Mouse (Mus musculus) brain, embryonic 18.5 days (tissue): Measurements from ENCODE around the gene Exoc4.

Experiments used
- DNase-seq: peaks from one replicate; pipeline ENCODE4 v3.0.0-alpha.2; 2012; ENCODE audit warnings: low read depth, low spot score

The Exoc4 gene

GRCm38 (mm10) chr6:33930087-33930945 is 681.4 kb downstream of the Exoc4 start:
- DNase-seq: no peak

- DNase-seq: no peak
Measured at GRCm38 (mm10) chr6:33937906-33938305, 689.0 kb downstream of the Exoc4 start.

GRCm38 (mm10) chr6:33939169-33939568 is 690.3 kb downstream of the Exoc4 start:
- DNase-seq: no peak

- DNase-seq: no peak
Measured at GRCm38 (mm10) chr6:33946911-33947489, 698.1 kb downstream of the Exoc4 start.

- no peak for DNase-seq
Measured at GRCm38 (mm10) chr6:33950113-33950512, 701.2 kb downstream of the Exoc4 start.

- no peak for DNase-seq
Measured at GRCm38 (mm10) chr6:33955469-33955868, 706.6 kb downstream of the Exoc4 start.

- DNase-seq: no peak
Measured at GRCm38 (mm10) chr6:33958281-33958680, 709.4 kb downstream of the Exoc4 start.

- no peak for DNase-seq
Measured at GRCm38 (mm10) chr6:33960766-33961165, 711.9 kb downstream of the Exoc4 start.

- no peak for DNase-seq
Measured at GRCm38 (mm10) chr6:33963092-33963491, 714.2 kb downstream of the Exoc4 start.

GRCm38 (mm10) chr6:33965571-33965970 is 716.7 kb downstream of the Exoc4 start:
- no peak for DNase-seq

GRCm38 (mm10) chr6:33968746-33969145 is 719.9 kb downstream of the Exoc4 start:
- DNase-seq: no peak

GRCm38 (mm10) chr6:33972801-33973200 is 723.9 kb downstream of the Exoc4 start:
- no peak for DNase-seq

- no peak for DNase-seq
Measured at GRCm38 (mm10) chr6:33976576-33976975, 727.7 kb downstream of the Exoc4 start.

- no peak for DNase-seq
Measured at GRCm38 (mm10) chr6:33977448-33977847, 728.6 kb downstream of the Exoc4 start.

- DNase-seq: no peak
Measured at GRCm38 (mm10) chr6:33977880-33978279, 729.0 kb downstream of the Exoc4 start.

GRCm38 (mm10) chr6:33982709-33983108 is 733.8 kb downstream of the Exoc4 start:
- DNase-seq: no peak

GRCm38 (mm10) chr6:33987132-33987531 is 738.2 kb downstream of the Exoc4 start:
- no peak for DNase-seq

- DNase-seq: no peak
Measured at GRCm38 (mm10) chr6:33992213-33993034, 743.5 kb downstream of the Exoc4 start.

- DNase-seq: no peak
Measured at GRCm38 (mm10) chr6:33993842-33994241, 745.0 kb downstream of the Exoc4 start.

- no peak for DNase-seq
Measured at GRCm38 (mm10) chr6:33998590-33998989, 749.7 kb downstream of the Exoc4 start.

GRCm38 (mm10) chr6:33999530-33999929 is 750.6 kb downstream of the Exoc4 start:
- DNase-seq: no peak

GRCm38 (mm10) chr6:34000644-34001043 is 751.8 kb downstream of the Exoc4 start:
- DNase-seq: no peak
